Mouse (Mus musculus): ENCODE results near the gene Oxct2a.
"Not testable (repeated sequence)": the region's sequence is repeated elsewhere in the genome, so short reads cannot be mapped to it uniquely, and the experiment has no call there.

The Oxct2a gene

DNA sequence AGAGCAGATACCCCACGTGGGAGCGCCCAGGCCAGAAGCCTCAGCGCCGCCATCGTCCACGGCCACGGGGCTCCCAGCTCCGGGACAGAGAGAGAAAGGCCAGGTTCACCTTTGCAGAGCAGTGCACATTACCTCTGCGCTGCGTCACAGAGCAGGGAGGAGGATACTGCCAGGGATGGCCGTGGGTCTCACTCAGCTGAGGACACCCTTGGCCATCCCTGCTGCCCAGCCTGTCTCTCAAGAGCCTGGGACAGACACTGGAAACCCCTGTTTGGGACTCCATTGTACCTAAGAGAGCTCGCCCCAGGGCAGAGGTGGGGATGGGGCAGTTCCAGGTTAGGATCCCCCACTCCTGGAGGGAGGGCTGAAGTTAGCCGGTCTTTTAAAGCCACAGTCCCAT is at the start of gene Oxct2a:
TSS of gene Oxct2a (minus strand) at position 101 of the 400 bp plus-strand sequence.
- DNase-seq (ENCODE audit: low spot score in 2 of 2) = no peak

DNA sequence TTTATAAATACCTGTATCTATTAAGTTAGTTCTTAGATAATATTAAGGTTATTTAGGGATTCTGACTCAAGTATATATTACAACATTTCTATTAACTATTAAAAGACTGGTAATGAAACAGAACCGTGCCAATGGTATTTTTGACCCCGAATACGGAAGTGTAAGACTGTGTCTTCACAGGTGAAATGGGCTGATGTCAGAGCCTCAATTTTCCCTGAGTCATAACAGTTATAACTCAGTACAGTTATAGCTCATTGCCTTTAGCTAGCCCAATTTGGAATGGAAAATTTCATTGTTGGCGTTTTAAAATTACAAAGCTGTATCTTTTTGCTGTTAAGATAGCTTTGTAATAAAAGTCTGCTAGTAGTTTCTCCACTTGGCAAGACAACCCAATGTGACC is 40.1 kb upstream of the Oxct2a start:
- DNase-seq (ENCODE audit: low spot score in 2 of 2) = no peak

DNA sequence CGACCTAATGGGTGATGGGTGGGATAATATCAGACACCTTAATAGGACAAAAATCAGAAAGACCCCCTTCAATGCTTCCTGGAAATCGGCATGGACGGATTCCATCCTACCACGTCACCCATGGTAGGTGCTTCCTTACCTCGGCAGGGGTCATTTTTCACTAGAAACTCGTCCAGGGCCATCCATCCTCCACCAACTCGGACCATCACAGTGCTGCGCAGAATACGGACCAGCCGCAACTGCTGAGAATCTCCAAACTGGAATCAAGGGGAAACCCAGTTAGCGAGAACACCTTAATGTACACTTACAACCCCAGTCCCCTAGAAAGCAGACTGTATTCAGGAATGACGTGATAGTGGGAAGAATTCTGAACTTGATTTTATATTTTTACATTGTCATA is 37.3 kb upstream of the Oxct2a start:
- no peak for DNase-seq (ENCODE audit: low spot score in 2 of 2)

DNA sequence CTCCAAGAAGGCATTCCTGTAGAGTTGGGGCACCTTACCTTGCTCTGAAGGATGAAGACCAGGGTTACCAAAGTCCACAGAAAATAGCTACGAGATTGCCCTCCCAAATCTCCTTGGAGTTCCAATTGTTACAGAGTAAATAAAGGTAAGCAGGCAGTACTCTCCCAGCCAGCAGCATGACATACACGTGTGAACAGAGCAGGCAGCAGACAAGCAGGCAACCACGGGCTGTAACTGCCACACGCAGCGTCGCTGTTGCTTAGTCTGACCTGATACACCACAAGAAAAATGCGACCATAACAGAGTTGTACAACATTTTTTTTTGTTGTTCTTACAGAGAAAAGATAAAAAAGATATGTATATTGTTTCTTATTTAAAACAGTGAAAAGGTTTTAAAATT is 35.2 kb upstream of the Oxct2a start:
- no peak for DNase-seq (ENCODE audit: low spot score in 2 of 2)

DNA sequence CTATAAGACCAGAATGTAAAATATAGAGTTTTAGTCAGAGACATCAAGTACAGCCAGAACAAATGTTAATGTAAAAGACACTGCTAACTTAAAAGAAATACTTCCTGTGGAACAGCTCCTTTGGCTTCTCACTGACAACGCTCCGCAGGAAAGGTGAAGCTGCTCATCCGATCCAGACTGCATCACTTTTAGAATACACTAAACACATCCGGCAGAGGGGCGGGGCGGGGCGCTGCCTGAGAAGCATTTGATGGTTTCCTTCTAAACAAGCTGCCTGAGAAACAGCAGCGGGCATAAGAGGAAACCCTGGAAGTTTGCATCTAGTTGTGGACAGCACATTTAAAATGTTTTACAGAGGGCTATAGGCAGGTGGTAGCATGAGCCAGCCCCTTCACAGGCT is 32.5 kb upstream of the Oxct2a start:
- DNase-seq (ENCODE audit: low spot score in 2 of 2) = no peak

DNA sequence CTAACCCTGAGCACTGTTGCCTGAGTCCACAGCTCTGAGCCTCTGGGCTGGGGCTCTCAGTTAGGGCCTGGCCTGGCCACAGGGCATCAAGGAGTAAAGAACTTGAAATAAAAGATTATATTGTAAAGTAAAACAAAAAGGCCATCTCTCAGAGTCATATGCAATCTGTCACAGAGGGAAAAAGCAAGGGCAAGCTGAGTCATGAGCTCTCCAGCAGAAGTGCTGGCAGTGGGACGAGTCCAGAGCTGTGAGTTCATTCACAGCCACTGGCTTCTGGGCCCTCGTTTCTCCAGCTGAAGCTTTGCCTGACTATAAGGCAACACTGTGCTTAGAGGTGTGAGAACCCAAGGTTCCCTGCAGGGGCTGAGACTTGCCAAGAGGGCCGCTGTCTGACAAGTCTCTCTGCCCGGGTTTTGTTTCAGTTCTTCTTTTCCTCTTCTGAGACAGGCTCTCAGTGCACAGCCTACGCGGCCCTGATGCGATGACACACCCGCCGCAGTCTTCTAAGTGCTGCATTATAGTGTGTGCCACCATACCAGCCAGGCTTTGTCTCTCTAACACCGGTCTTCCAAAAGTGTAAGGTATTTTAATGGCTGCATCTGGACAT is 29.9 kb upstream of the Oxct2a start:
- DNase-seq (ENCODE audit: low spot score in 2 of 2) = no peak

DNA sequence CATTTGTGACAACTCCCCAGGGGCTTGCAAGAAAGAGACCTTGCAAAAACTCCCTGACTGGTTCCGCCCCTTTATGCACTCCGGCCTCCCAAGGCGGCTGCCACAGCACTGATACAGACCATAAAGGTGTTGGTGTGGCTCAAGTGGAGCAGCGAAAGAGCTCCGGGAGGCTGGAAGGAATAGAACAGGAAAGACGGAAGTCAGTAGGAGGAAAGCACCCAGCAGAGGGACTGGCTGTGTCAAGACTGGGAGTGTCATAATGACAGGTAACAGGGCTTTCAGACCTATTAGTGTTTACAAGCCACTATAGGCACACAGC is 20.0 kb upstream of the Oxct2a start:
- DNase-seq (ENCODE audit: low spot score in 2 of 2) = no peak

DNA sequence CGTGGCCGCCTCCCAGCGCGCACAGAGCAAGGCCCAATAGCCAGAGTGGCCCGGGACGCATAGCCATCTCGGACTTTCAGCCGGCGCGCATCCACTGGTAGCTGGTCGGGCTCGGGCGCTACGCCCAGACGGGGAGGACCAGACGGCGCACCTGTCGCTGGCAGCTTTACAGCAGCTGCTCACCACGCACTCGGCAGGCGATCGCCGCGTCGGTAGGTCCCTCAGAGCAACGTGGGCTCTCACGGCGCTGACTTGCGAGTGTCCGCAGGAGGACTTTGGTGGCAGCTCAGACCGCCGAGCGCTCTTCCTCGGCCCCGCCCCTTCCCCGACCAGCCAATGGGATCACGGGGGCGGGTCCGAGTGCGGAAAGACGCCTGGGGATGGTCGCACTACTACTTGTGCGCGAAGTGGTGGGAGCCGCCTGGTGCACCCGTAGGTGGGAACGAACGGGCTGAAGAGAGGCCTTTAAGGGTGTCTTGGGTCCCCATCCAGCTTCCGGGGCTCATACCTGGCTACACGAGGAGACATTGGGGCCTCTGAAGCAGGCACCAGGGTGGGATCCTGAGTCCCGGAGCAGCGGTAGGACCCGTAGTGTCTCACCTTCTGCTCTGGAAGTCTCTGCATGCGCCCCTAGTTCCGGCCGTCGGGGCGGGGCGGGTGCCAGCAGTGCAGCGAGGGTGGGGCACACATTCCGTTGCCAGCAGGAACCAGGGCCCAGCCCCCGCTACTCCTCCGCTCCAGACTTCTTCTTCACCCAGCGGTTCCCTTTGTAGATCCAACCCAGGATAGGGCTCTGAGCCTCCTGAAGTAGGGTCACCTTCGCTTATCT is 19.4 kb upstream of the Oxct2a start, which contains the start of gene Bmp8a:
TSS of gene Bmp8a (minus strand) at position 611 of the 829 bp plus-strand sequence.
- peak in 1 of 2 experiments; percentile 62 for DNase-seq (ENCODE audit: low spot score in 2 of 2)

DNA sequence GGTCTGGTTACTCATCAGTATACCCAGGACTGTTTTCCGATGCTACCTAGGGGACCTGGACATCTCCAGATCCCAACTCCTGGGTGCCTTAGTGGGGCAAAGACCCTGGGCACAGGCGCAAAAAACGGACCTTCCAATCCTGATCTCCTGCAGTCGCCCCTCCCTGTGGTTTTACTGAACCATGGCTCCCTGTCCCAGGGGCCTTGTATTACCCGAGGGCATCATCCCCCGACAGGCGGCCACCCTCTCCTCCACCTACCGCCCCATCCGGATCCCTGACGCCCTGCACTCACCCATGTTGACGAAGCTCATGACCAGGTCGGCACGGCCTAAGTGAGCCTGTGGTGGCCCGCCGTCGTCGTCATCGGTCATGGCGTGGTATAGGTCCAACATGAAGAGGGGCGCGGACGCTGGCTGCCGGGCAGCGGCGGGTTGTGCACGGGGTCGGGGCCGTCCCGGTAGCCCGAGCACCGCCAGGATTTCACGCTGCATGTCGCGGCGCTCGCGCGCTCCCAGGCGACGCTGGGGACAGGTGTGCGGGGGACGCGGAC is 18.7 kb upstream of the Oxct2a start:
- no peak for DNase-seq (ENCODE audit: low spot score in 2 of 2)

DNA sequence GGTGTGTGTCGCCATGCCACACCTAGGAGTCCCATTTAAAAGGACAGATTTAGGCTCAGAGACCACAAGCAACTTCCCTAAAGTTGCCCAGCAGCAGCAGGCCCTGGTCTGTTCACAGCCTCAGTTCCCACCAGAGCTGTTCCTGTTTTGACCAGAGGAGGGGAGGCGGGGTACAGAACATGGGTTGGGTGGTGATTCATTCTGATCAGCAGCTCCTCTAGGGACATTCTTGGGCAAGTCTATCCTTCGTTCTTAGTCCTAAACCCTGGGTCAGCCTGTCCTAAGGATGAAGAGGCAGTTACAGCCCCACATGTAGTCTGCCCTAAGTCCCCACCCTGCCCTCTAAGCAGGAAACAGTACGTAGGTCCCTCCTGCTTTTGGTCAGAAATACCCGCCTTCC is 16.8 kb upstream of the Oxct2a start:
- no peak for DNase-seq (ENCODE audit: low spot score in 2 of 2)

DNA sequence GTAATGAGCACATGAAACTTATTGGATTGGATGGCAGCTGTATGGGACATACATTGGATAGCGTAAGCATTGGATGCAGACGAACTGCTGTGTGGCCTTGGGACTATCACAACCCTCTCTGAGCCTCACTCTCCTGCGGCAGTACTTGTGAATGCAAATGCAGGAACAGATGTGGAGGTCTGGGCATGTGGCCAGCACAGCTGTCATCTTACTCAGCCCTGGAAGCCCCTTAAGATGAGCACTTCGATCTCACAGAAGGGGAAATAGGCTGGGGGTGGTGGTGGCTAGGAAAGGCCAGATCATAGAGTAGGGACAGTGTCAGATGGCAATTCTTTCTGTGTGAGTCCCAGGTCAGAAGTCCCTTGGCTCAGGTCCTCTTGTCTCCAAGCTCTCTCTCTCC is 14.3 kb upstream of the Oxct2a start:
- no peak for DNase-seq (ENCODE audit: low spot score in 2 of 2)

DNA sequence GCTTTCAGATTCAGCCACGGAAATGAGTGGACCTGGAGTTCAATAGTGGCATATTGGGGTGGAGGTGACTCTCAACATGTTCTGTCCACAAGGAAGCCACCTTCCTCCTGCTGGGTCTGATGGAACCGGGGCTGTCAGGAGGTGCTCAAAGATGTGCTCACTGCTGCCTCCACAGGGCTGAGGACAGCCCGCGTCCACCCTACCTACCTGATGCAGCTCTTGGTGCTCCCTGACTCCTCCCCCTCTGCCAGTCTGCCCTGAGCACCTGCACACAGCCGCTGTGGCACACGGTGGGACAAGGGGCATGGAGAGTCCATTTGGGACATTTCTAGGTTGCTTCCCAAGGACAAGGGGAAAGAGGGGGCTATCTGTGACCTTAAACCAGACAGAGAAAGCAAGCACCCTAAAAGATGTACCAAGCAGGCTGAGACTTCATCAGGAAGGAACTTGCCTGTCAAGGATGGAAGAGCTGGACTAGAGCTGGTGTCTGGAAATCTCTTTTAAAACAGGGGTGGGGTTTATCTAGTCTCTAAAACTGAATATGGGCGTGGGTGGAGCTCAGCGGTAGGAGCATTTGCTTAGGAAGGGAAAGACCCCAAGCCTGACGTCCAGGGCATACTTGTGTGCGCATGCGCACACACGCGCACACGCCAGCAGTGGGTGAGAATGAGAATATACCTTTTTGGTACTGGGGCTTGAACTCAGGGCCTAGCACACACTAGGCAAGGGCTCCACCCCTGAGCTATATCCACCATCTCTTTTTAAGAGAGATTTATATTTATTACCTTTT is 12.6 kb upstream of the Oxct2a start:
- no peak for DNase-seq (ENCODE audit: low spot score in 2 of 2)

DNA sequence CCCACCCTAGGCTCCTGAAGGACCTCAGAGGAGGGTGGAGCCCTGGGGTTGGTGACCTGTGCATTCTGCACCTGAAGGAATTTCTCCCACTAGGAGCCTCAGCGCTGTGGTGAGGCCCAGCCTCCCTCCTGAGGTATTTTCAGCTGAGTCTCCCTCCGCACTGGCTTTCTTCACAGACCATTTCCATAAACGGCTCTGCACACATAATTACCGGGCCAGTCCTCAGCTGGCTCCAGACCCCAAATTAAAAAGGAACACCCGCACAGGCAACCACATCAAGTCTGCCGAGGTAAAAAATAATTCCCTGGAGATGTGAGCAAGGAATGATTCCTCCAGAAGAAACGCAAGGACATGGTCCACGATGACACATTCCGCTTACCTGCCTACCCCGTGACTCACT is 11.8 kb upstream of the Oxct2a start:
- not testable (repeated sequence) for DNase-seq (ENCODE audit: low spot score in 2 of 2)

DNA sequence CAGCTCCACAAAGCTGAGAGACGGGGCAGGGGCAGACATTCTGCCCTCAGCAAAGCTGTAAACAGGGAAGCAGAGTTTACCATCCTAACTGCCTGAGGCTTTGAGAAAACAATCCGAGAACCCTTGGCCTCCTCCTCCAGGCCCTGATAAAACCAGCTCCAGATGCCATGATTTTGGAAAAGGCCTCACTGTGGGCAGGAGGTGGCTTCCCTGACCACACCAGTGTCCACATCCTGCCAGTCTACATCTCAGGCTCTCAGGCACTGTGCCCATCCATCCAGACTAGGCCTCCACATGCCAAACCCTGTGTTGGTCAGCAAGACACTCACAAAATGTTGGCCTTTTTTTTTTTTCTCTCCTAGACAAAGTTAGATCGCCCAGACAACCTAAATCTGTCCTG is 10.7 kb upstream of the Oxct2a start:
- no peak for DNase-seq (ENCODE audit: low spot score in 2 of 2)

DNA sequence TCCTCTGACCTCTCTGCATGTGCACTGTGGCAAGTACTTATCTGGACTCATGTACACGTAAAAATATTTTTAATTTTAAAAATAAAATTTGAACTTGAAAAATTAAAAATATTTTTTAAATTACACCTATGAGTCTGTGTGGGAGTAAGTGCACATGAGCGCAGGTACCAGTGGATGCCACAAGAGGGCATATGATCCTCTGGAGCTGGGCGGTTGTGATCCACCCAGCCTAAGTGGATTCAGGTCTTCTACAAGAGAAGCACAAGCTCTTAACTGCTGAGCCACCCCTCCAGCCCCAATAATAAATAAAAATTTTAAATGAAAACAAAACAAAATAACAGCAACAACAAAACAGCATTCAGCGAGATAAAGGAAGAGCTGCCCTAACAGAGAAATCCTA is 9.7 kb upstream of the Oxct2a start:
- no peak for DNase-seq (ENCODE audit: low spot score in 2 of 2)

DNA sequence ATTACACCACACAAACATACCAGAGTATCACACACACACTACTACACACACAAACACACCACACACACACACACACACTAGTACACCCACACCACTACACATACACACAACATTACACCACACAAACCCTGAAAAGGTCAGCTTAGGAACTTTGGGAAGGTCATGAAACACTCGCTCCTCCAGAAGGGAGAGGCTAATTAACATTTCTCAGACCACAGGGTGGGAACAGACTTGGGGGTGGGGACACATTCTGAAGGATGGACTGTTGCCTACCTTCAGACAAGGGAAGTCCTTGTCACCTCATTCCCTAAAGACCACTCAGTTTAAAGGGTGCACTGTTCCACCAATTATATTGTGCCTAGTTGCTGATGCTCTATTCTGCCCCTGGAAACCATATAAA is 8.5 kb upstream of the Oxct2a start:
- DNase-seq (ENCODE audit: low spot score in 2 of 2) = not testable (repeated sequence)

DNA sequence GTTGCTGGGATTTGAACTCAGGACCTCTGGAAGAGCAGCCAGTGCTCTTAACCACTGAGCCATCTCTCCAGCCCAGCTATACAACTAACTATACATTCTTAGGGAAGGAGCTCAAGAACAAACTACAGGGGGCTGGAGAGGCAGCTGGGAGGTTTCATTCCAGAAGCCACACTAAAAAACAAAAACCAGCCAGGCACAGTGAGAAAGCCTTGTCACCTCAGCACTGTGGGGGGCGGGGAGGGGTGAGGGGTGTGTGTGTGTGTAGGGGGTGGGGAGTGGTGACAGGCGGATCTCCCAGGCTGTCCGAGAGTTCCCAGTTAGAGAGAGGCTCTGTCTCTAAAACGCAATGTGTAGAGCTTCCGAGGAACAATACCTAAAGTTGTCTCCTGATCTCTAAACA is 7.9 kb upstream of the Oxct2a start:
- DNase-seq (ENCODE audit: low spot score in 2 of 2) = no peak

DNA sequence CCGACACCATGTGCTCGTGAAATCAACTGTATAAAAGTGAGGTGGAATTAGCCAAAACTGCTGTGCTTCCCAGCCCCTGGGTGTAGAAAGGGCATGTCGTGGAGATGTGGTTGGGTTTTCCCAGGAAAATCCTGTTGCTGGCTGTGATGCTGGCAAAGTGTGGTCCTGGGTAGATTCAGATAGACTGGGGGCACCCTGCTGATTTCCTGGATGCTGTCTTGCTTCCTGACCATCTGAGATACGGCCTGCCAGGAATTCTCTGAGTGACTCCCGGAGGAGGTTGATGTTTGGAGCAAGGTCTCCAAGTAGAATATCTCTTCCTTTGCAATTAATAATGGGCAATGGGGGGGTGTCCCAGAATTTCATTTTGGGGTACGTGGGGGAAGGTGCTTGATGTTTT is 5.5 kb upstream of the Oxct2a start:
- no peak for DNase-seq (ENCODE audit: low spot score in 2 of 2)

DNA sequence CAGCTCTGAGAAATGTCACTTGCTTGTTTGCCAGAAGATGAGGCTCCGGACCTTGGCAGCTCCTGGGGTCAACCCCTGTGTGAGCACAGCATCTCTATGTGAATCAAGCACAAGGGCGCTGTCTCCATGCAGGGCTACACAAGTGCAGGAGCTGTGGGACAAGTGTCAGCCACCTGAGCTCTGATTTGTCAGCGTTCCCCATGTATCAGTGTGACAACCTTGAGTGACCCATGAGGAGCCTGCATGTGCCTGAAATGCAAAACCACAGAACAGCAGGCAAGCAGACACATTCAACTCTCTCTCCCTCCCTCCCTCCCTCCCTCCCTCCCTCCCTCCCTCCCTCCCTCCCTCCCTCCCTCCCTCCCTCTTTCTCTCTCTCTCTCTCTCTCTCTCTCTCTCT is 4.2 kb upstream of the Oxct2a start:
- DNase-seq (ENCODE audit: low spot score in 2 of 2) = no peak

DNA sequence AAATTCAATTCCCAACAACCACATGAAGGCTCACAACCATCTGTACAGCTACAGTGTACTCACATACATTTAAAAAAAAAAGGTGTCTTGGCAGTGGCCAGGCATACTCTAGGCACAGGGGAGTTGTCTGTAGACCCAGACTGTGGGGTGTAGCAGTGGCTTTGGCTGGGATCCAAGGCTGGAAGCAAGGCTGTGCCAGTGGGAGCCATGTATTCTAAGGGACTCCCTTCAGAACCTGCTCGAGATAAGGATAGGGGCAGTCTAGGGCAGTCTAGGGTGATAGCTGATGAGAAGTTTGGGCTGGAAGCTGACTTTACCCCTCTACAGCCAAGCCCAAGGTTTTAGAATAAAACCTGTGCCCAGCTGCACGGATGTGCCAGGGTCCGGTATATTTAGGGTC is 2.7 kb upstream of the Oxct2a start:
- DNase-seq (ENCODE audit: low spot score in 2 of 2) = no peak

DNA sequence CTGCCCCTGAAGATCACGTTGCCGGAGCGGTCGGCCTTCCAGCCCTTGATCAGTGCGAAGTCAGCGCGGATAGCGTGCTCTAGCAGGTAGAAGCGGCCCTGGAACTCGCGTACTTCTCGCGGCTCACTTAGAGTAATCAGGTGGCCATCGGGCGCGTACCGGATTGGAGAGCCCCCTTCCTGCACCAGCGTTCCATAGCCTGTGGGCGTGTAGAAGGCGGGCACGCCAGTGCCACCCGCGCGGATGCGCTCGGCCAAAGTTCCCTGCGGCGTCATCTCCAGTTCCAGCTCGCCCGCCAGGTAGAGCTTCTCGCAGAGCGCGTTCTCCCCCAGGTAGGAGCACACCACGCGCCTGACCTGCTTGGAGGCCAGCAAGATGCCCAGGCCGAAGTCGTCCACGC is 524 bp downstream of the Oxct2a start:
- DNase-seq (ENCODE audit: low spot score in 2 of 2) = peak in 1 of 2 experiments; percentile 12

DNA sequence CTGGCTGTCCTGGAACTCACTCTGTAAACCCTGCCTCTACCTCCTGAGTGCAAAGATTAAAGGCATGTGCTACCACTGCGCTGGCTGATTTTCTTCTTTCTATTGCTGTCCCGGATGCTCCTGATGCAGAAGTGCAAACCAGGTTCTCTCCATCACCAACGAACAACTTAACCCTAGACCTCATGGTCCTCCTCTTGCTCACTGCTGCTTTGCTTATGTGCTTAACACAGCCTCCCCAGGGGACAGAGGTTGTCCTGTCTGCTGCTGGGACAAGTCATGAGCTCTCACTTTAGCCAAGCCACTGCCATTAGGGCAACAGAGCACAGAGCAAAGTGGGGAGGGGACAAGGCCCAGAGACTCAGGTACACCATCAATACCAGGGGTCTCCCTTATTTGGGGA is 8.9 kb downstream of the Oxct2a start:
- no peak for DNase-seq (ENCODE audit: low spot score in 2 of 2)

DNA sequence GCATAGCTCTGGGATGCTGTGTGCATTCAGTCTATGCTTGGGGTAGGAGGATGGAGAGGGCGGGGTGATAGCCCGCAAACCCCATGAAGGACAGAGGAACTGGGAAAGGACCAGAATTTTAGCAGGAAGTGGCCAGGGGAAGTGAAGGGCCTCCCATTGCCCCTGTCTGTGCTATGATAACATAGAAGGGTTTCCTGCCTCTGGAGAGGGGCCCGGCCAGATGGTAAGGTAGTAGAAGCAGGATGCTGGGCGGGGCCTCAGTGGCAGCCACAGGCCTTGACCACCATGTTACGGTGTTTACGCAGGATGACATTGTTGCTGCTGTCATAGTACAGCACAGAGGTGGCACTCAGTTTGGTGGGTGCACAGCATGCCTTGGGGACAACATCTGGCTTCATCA is 10.4 kb downstream of the Oxct2a start:
- DNase-seq (ENCODE audit: low spot score in 2 of 2) = no peak
